Mouse (Mus musculus): ENCODE results near the gene Adcy6. TPM values are rescaled to one million over a fixed set of nuclear protein-coding genes. Genes with fewer than 3 reads are reported as not detected.

Gene Adcy6
- polyA plus RNA-seq, 1 experiment from 2014 or later = 10.7 TPM

Other genes with a start within 250 kb of the Adcy6 start
- gene Olfr283, start 229.1 kb downstream of the Adcy6 start, polyA plus RNA-seq (2015; fragmentation: Nextera tagmentation; extraction: Ambion mirVana) = not detected in 2 replicates
- not detected in 2 replicates for gene Olfr282, start 178.9 kb downstream of the Adcy6 start, polyA plus RNA-seq (2015; fragmentation: Nextera tagmentation; extraction: Ambion mirVana)
- gene Olfr281, start 157.5 kb downstream of the Adcy6 start, polyA plus RNA-seq (2015; fragmentation: Nextera tagmentation; extraction: Ambion mirVana) = not detected in 2 replicates
- not detected in 2 replicates for gene OR5BS1P, start 140.2 kb downstream of the Adcy6 start, polyA plus RNA-seq (2015; fragmentation: Nextera tagmentation; extraction: Ambion mirVana)
- gene Lalba, start 127.4 kb downstream of the Adcy6 start, polyA plus RNA-seq (2015; fragmentation: Nextera tagmentation; extraction: Ambion mirVana) = not detected in 2 replicates
- gene Olfr279, start 117.7 kb downstream of the Adcy6 start, polyA plus RNA-seq (2015; fragmentation: Nextera tagmentation; extraction: Ambion mirVana) = not detected in 2 replicates
- gene Kansl2, start 75.8 kb downstream of the Adcy6 start, polyA plus RNA-seq (2015; fragmentation: Nextera tagmentation; extraction: Ambion mirVana) = 132 and 147 TPM in 2 replicates
- gene Ccnt1, start 39.2 kb downstream of the Adcy6 start, polyA plus RNA-seq (2015; fragmentation: Nextera tagmentation; extraction: Ambion mirVana) = 68.7 and 76.3 TPM in 2 replicates
- gene 4930415O20Rik, start 39.1 kb downstream of the Adcy6 start, polyA plus RNA-seq (2015; fragmentation: Nextera tagmentation; extraction: Ambion mirVana) = not detected in 2 replicates
- gene Cacnb3, start 20.8 kb upstream of the Adcy6 start, polyA plus RNA-seq (2015; fragmentation: Nextera tagmentation; extraction: Ambion mirVana) = 124 and 137 TPM in 2 replicates
- gene Ddx23, start 52.8 kb upstream of the Adcy6 start, polyA plus RNA-seq (2015; fragmentation: Nextera tagmentation; extraction: Ambion mirVana) = 20.5 and 21.7 TPM in 2 replicates
- gene Rnd1, start 67.4 kb upstream of the Adcy6 start, polyA plus RNA-seq (2015; fragmentation: Nextera tagmentation; extraction: Ambion mirVana) = 6.2 and 7.4 TPM in 2 replicates
- gene Ccdc65, start 98.1 kb upstream of the Adcy6 start, polyA plus RNA-seq (2015; fragmentation: Nextera tagmentation; extraction: Ambion mirVana) = 2.2 and 4.1 TPM in 2 replicates
- gene Fkbp11, start 118.1 kb upstream of the Adcy6 start, polyA plus RNA-seq (2015; fragmentation: Nextera tagmentation; extraction: Ambion mirVana) = 8.1 and 10.9 TPM in 2 replicates
- 71.9 and 74.9 TPM in 2 replicates for gene Arf3, start 153.1 kb upstream of the Adcy6 start, polyA plus RNA-seq (2015; fragmentation: Nextera tagmentation; extraction: Ambion mirVana)
- gene Wnt10b, start 168.1 kb upstream of the Adcy6 start, polyA plus RNA-seq (2015; fragmentation: Nextera tagmentation; extraction: Ambion mirVana) = not detected in 2 replicates
- gene Wnt1, start 179.8 kb upstream of the Adcy6 start, polyA plus RNA-seq (2015; fragmentation: Nextera tagmentation; extraction: Ambion mirVana) = 3.6 and 3.9 TPM in 2 replicates
- gene Ddn, start 199.4 kb upstream of the Adcy6 start, polyA plus RNA-seq (2015; fragmentation: Nextera tagmentation; extraction: Ambion mirVana) = 0.50 TPM in 2 replicates
- 71.8 and 79.4 TPM in 2 replicates for gene Prkag1, start 221.4 kb upstream of the Adcy6 start, polyA plus RNA-seq (2015; fragmentation: Nextera tagmentation; extraction: Ambion mirVana)